10 mouse cellular contexts compared by ENCODE assay signal in genomic region chr4:139250886-139251285, GRCm38 (mm10). TPM values are rescaled to one million over a fixed set of nuclear protein-coding genes. Genes with fewer than 3 reads are reported as not detected.
DNase-seq lines count a peak whose midpoint lies in the region; ATAC-seq and TF ChIP-seq lines count a peak whose summit lies in the region.
"Had no signal": no experiment of that assay in that cellular context is flagged by ENCODE, and none has a peak within 500 bp of the region (broad histone marks: within the 10 kb centered on the region; RNA-seq: fewer than 3 reads in every experiment).

No protein-coding gene starts in this region.

- 27% methylated on average over 8 of the region's 8 CpGs for WGBS in heart, embryonic 12.5 days
- 29% methylated on average over 8 of the region's 8 CpGs for WGBS in heart, adult 2 months
- WGBS in lung, embryonic 16.5 days, result 38% methylated on average over 8 of the region's 8 CpGs
- 49% methylated on average over 8 of the region's 8 CpGs for WGBS in intestine, embryonic 14.5 days
- 54% methylated on average over 8 of the region's 8 CpGs for WGBS in stomach, embryonic 14.5 days
- WGBS in forebrain, embryonic 11.5 days, result 74% methylated on average over 8 of the region's 8 CpGs

- ATAC-seq in heart, embryonic 12.5 days (ENCODE audit: insufficient number of reproducible peaks, low FRiP score), result no peak
- ATAC-seq in lung, embryonic 16.5 days (ENCODE audit: low read depth), result peak; percentile 24; the same call in 1 of the 2 replicates
- ATAC-seq in intestine, embryonic 14.5 days (replicated peaks; ENCODE audit: low FRiP score, low TSS enrichment, low read depth), result peak; percentile 71
- ATAC-seq in stomach, embryonic 14.5 days (ENCODE audit: insufficient number of reproducible peaks, insufficient read depth, low FRiP score, low read depth), result peak; percentile 60
- ATAC-seq in forebrain, embryonic 11.5 days (replicated peaks; ENCODE audit: low FRiP score), result no peak
- ATAC-seq: forebrain, embryonic 14.5 days had no signal

- peaks cover 8% of the 10 kb centered on the region; the same call in 1 of the 2 replicates for H3K79me2 ChIP-seq in heart, adult 2 months (replicated peaks; ENCODE audit: control insufficient read depth, insufficient read depth, low read length)

- no peak for DNase-seq in heart, adult 2 months
- DNase-seq in lung, postnatal 4 days, result no peak
- DNase-seq in intestine, embryonic 14.5 days (ENCODE audit: low spot score), result peak; percentile 61
- DNase-seq in cerebellum, postnatal 25 days, result no peak
- DNase-seq in forebrain, embryonic 11.5 days (ENCODE audit: low spot score), result no peak
- DNase-seq: cerebellum, adult 18-20 months had no signal

- intact Hi-C loops in heart, adult 2 months (cut with DNase I), result loop anchor here (5.0 to 10.0 kb wide), 2 partner anchors 39 to 336 kb away; partner anchors contain the start of gene Otud3

- peak overlapping the region; percentile 32 for H3K27ac ChIP-seq in heart, embryonic 12.5 days (ENCODE audit: poor library complexity, severe bottlenecking)
- H3K27ac ChIP-seq in heart, adult 2 months, result no peak overlapping the region
- H3K27ac ChIP-seq in lung, embryonic 16.5 days (ENCODE audit: low read length), result peak overlapping the region; percentile 95
- H3K27ac ChIP-seq in intestine, embryonic 14.5 days (ENCODE audit: low read depth), result peak overlapping the region; percentile 83
- peak overlapping the region; percentile 84; the same call in 1 of the 2 replicates for H3K27ac ChIP-seq in stomach, embryonic 14.5 days (ENCODE audit: low read length)
- H3K27ac ChIP-seq in forebrain, embryonic 11.5 days (ENCODE audit: low read depth, low read length), result no peak overlapping the region

- TF ChIP-seq CTCF in heart, adult 2 months (IDR thresholded peaks at IDR 0.05), result no peak

- peaks cover 21% of the 10 kb centered on the region for H3K36me3 ChIP-seq in heart, embryonic 12.5 days
- no peaks in the 10 kb centered on the region for H3K36me3 ChIP-seq in heart, adult 2 months (ENCODE audit: control insufficient read depth, insufficient read depth, low read length)
- H3K36me3 ChIP-seq in lung, embryonic 16.5 days (ENCODE audit: control insufficient read depth, insufficient read depth, low read length), result peaks cover 6% of the 10 kb centered on the region; the same call in 1 of the 2 replicates
- H3K36me3 ChIP-seq in intestine, embryonic 14.5 days (ENCODE audit: control insufficient read depth, insufficient read depth, low read length), result peaks cover 12% of the 10 kb centered on the region
- H3K36me3 ChIP-seq in stomach, embryonic 14.5 days (ENCODE audit: control insufficient read depth, insufficient read depth, low read length), result no peaks in the 10 kb centered on the region; the same call in 1 of the 2 replicates
- H3K36me3 ChIP-seq in forebrain, embryonic 11.5 days (ENCODE audit: control insufficient read depth, insufficient read depth, low read length), result no peaks in the 10 kb centered on the region

- no peak overlapping the region for H3K4me3 ChIP-seq in heart, embryonic 12.5 days
- H3K4me3 ChIP-seq in heart, adult 2 months, result no peak overlapping the region
- no peak overlapping the region for H3K4me3 ChIP-seq in lung, embryonic 16.5 days (ENCODE audit: low read length)
- H3K4me3 ChIP-seq in intestine, embryonic 14.5 days (ENCODE audit: low read depth, low read length), result no peak overlapping the region
- no peak overlapping the region for H3K4me3 ChIP-seq in stomach, embryonic 14.5 days (ENCODE audit: low read depth, low read length)
- no peak overlapping the region for H3K4me3 ChIP-seq in forebrain, embryonic 11.5 days (ENCODE audit: low read depth, low read length)

- H3K9me3 ChIP-seq in heart, embryonic 12.5 days (replicated peaks), result no peaks in the 10 kb centered on the region
- no peaks in the 10 kb centered on the region for H3K9me3 ChIP-seq in lung, embryonic 16.5 days (ENCODE audit: control insufficient read depth, low read length)
- no peaks in the 10 kb centered on the region for H3K9me3 ChIP-seq in intestine, embryonic 14.5 days (ENCODE audit: control insufficient read depth, low read length)
- H3K9me3 ChIP-seq in stomach, embryonic 14.5 days (ENCODE audit: control insufficient read depth, low read depth, low read length), result no peaks in the 10 kb centered on the region
- no peaks in the 10 kb centered on the region for H3K9me3 ChIP-seq in forebrain, embryonic 11.5 days (ENCODE audit: control insufficient read depth, low read length)

- H3K4me2 ChIP-seq in heart, embryonic 12.5 days, result 0 out of 2 replicates have a peak overlapping the region, but pooled peaks have one; percentile 7
- no peak overlapping the region for H3K4me2 ChIP-seq in lung, embryonic 16.5 days (ENCODE audit: low read depth, low read length)
- H3K4me2 ChIP-seq in intestine, embryonic 14.5 days (ENCODE audit: low read length), result no peak overlapping the region
- no peak overlapping the region for H3K4me2 ChIP-seq in stomach, embryonic 14.5 days (replicated peaks; ENCODE audit: low read depth, low read length)
- no peak overlapping the region for H3K4me2 ChIP-seq in forebrain, embryonic 11.5 days (ENCODE audit: low read depth, low read length, severe bottlenecking)

- H3K27me3 ChIP-seq in heart, embryonic 12.5 days (replicated peaks), result no peaks in the 10 kb centered on the region
- no peaks in the 10 kb centered on the region for H3K27me3 ChIP-seq in heart, adult 2 months (ENCODE audit: control insufficient read depth, insufficient read depth, low read length)
- no peaks in the 10 kb centered on the region for H3K27me3 ChIP-seq in lung, embryonic 16.5 days (ENCODE audit: control insufficient read depth, insufficient read depth, low read depth, low read length)
- H3K27me3 ChIP-seq in intestine, embryonic 14.5 days (replicated peaks; ENCODE audit: control insufficient read depth, insufficient read depth, low read length), result no peaks in the 10 kb centered on the region
- H3K27me3 ChIP-seq in stomach, embryonic 14.5 days (ENCODE audit: control insufficient read depth, insufficient read depth, low read length), result no peaks in the 10 kb centered on the region
- no peaks in the 10 kb centered on the region for H3K27me3 ChIP-seq in forebrain, embryonic 11.5 days (ENCODE audit: control insufficient read depth, insufficient read depth, low read length)

- 0 out of 2 replicates have a peak overlapping the region, but pooled peaks have one; percentile 3 for H3K9ac ChIP-seq in heart, embryonic 12.5 days
- H3K9ac ChIP-seq in heart, adult 2 months (ENCODE audit: low read depth, low read length), result no peak overlapping the region
- peak overlapping the region; percentile 46; the same call in 1 of the 2 replicates for H3K9ac ChIP-seq in lung, embryonic 16.5 days (ENCODE audit: low read length)
- H3K9ac ChIP-seq in intestine, embryonic 14.5 days (ENCODE audit: low read length), result no peak overlapping the region
- no peak overlapping the region for H3K9ac ChIP-seq in stomach, embryonic 14.5 days (replicated peaks; ENCODE audit: low read depth, low read length)
- H3K9ac ChIP-seq in forebrain, embryonic 11.5 days (ENCODE audit: low read length), result no peak overlapping the region

- TF ChIP-seq EP300 in heart, adult 2 months (IDR thresholded peaks at IDR 0.05; ENCODE audit: insufficient read depth, low read depth, low read length), result no peak

- no peak for TF ChIP-seq POLR2A in heart, adult 2 months (IDR thresholded peaks at IDR 0.05; ENCODE audit: insufficient read depth, low read depth, low read length)

- H3K4me1 ChIP-seq in heart, embryonic 12.5 days (replicated peaks), result peaks cover 70% of the 10 kb centered on the region
- H3K4me1 ChIP-seq in heart, adult 2 months (ENCODE audit: control insufficient read depth, insufficient read depth, low read length), result peaks cover 22% of the 10 kb centered on the region
- H3K4me1 ChIP-seq in lung, embryonic 16.5 days (replicated peaks; ENCODE audit: control insufficient read depth, insufficient read depth, low read length), result peaks cover 58% of the 10 kb centered on the region
- H3K4me1 ChIP-seq in intestine, embryonic 14.5 days (replicated peaks; ENCODE audit: control insufficient read depth, insufficient read depth, low read length), result peaks cover 48% of the 10 kb centered on the region
- H3K4me1 ChIP-seq in stomach, embryonic 14.5 days (ENCODE audit: control insufficient read depth, insufficient read depth, low read length), result peaks cover 44% of the 10 kb centered on the region
- H3K4me1 ChIP-seq in forebrain, embryonic 11.5 days (replicated peaks; ENCODE audit: control insufficient read depth, insufficient read depth, low read length), result peaks cover 17% of the 10 kb centered on the region

RNA-seq across cellular contexts. Expression of gene Capzb, which starts 58.2 kb away (rescaled TPM):
- 395 and 402 TPM in 2 replicates for polyA plus RNA-seq in heart, embryonic 12.5 days (2016; fragmentation: Nextera tagmentation; extraction: Ambion mirVana)
- total RNA-seq in heart, adult 2 months (2021), result 100 to 1,000 TPM; 342 to 392 TPM
- 160 and 191 TPM in 2 replicates for polyA plus RNA-seq in heart, adult 2 months (2012; rRNA removed)
- 454 and 473 TPM in 2 replicates for polyA plus RNA-seq in lung, embryonic 16.5 days (2015; fragmentation: Nextera tagmentation; extraction: Ambion mirVana)
- polyA plus RNA-seq in intestine, embryonic 14.5 days (2014; fragmentation: Nextera tagmentation; extraction: Ambion mirVana), result 313 and 325 TPM in 2 replicates
- polyA plus RNA-seq in stomach, embryonic 14.5 days (2014; fragmentation: Nextera tagmentation; extraction: Ambion mirVana), result 280 and 301 TPM in 2 replicates
- polyA plus RNA-seq in forebrain, embryonic 11.5 days (2014; fragmentation: Nextera tagmentation; extraction: Ambion mirVana), result 238 and 240 TPM in 2 replicates

RNA-seq across cellular contexts. Expression of gene Pqlc2, which starts 59.6 kb away (rescaled TPM):
- polyA plus RNA-seq in heart, embryonic 12.5 days (2016; fragmentation: Nextera tagmentation; extraction: Ambion mirVana), result 10.6 and 11.3 TPM in 2 replicates
- total RNA-seq in heart, adult 2 months (2021), result 1 to 10 TPM; 5.1 to 5.9 TPM
- 22.7 and 22.8 TPM in 2 replicates for polyA plus RNA-seq in heart, adult 2 months (2012; rRNA removed)
- 12.5 and 13.9 TPM in 2 replicates for polyA plus RNA-seq in lung, embryonic 16.5 days (2015; fragmentation: Nextera tagmentation; extraction: Ambion mirVana)
- polyA plus RNA-seq in intestine, embryonic 14.5 days (2014; fragmentation: Nextera tagmentation; extraction: Ambion mirVana), result 15.9 and 17.1 TPM in 2 replicates
- 9.5 and 13.7 TPM in 2 replicates for polyA plus RNA-seq in stomach, embryonic 14.5 days (2014; fragmentation: Nextera tagmentation; extraction: Ambion mirVana)
- 11.4 and 16.4 TPM in 2 replicates for polyA plus RNA-seq in forebrain, embryonic 11.5 days (2014; fragmentation: Nextera tagmentation; extraction: Ambion mirVana)

RNA-seq across cellular contexts. Expression of gene Akr7a5, which starts 59.7 kb away (rescaled TPM):
- 51.5 and 54.1 TPM in 2 replicates for polyA plus RNA-seq in heart, embryonic 12.5 days (2016; fragmentation: Nextera tagmentation; extraction: Ambion mirVana)
- total RNA-seq in heart, adult 2 months (2021), result 10 to 100 TPM; 48.4 to 51.3 TPM
- 30.9 and 40.2 TPM in 2 replicates for polyA plus RNA-seq in heart, adult 2 months (2012; rRNA removed)
- polyA plus RNA-seq in lung, embryonic 16.5 days (2015; fragmentation: Nextera tagmentation; extraction: Ambion mirVana), result 94.9 and 95.0 TPM in 2 replicates
- 133 and 140 TPM in 2 replicates for polyA plus RNA-seq in intestine, embryonic 14.5 days (2014; fragmentation: Nextera tagmentation; extraction: Ambion mirVana)
- polyA plus RNA-seq in stomach, embryonic 14.5 days (2014; fragmentation: Nextera tagmentation; extraction: Ambion mirVana), result 107 and 108 TPM in 2 replicates
- polyA plus RNA-seq in forebrain, embryonic 11.5 days (2014; fragmentation: Nextera tagmentation; extraction: Ambion mirVana), result 97.4 and 103 TPM in 2 replicates

Comparison
In these comparisons a context has a peak if more than half of its experiments do, and no peak if none do; other contexts are left out.
1. H3K27ac ChIP-seq: peak in heart, embryonic 12.5 days (single experiment), lung, embryonic 16.5 days (single experiment), intestine, embryonic 14.5 days (single experiment) and stomach, embryonic 14.5 days (single experiment); none in heart, adult 2 months (single experiment) and forebrain, embryonic 11.5 days (single experiment).
2. H3K9ac ChIP-seq: peak in heart, embryonic 12.5 days (single experiment) and lung, embryonic 16.5 days (single experiment); none in heart, adult 2 months (single experiment), intestine, embryonic 14.5 days (single experiment), stomach, embryonic 14.5 days (single experiment) and forebrain, embryonic 11.5 days (single experiment).
3. ATAC-seq: peak in lung, embryonic 16.5 days (single experiment), intestine, embryonic 14.5 days (single experiment) and stomach, embryonic 14.5 days (single experiment); none in heart, embryonic 12.5 days (single experiment) and forebrain, embryonic 11.5 days (single experiment).